Mouse (Mus musculus): Measurements from ENCODE around the gene Ccl17. TPM values are rescaled to one million over a fixed set of nuclear protein-coding genes. Genes with fewer than 3 reads are reported as not detected.
A peak's percentile ranks its signal among the peaks of the same experiment; 100 is the strongest.

Ccl17 gene
- polyA plus RNA-seq (2015; fragmentation: Nextera tagmentation; extraction: Ambion mirVana): 0.30 TPM in 1 of 2 replicates, not detected in the other

DNA sequence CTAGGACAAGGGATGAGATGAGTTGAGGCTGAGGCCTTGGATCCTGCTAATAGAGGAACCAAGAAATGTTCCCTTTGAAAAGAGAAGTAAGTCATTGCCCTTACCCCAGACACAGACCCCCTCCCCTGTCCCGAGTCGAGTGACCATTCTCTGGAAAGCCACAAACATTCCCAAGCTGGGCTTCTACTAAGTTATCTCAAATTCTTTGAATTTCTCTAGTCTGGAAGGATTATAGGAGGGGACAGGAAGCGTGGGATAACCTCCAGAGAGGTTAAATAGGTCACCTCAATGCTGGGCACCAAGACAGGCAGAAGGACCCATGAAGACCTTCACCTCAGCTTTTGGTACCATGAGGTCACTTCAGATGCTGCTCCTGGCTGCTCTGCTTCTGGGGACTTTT is at the start of gene Ccl17:
TSS of gene Ccl17 (plus strand) at position 301 of the 400 bp plus-strand sequence.
- 41% methylated on average over 3 of the region's 3 CpGs for whole genome bisulfite sequencing
- Histone ChIP-seq H3K36me3 (ENCODE audit: control insufficient read depth, insufficient read depth, low read length) (no peaks in the 10 kb centered on the region), H3K27me3 (ENCODE audit: control insufficient read depth, insufficient read depth, low read length) (no peaks in the 10 kb centered on the region), H3K9ac (ENCODE audit: low read length) (no peak within 1 kb of the TSS), H3K27ac (ENCODE audit: low read length) (no peak within 1 kb of the TSS), H3K9me3 (replicated peaks; ENCODE audit: control insufficient read depth, low read length) (no peaks in the 10 kb centered on the region), H3K4me2 (ENCODE audit: low read depth, low read length) (no peak within 1 kb of the TSS), H3K4me3 (replicated peaks; ENCODE audit: low read length) (no peak within 1 kb of the TSS), H3K4me1 (ENCODE audit: control insufficient read depth, insufficient read depth, low read length) (no peaks in the 10 kb centered on the region)
- no peak for ATAC-seq (ENCODE audit: insufficient read depth, low FRiP score)

GRCm38 (mm10) chr8:94767035-94767434 is 43.2 kb upstream of the Ccl17 start:
- Histone ChIP-seq H3K27me3 (ENCODE audit: control insufficient read depth, insufficient read depth, low read length) (peaks cover 2% of the 10 kb centered on the region; the same call in 1 of the 2 replicates), H3K4me2 (ENCODE audit: low read depth, low read length) (no peak overlapping the region), H3K4me3 (replicated peaks; ENCODE audit: low read length) (no peak overlapping the region), H3K9me3 (replicated peaks; ENCODE audit: control insufficient read depth, low read length) (no peaks in the 10 kb centered on the region), H3K4me1 (ENCODE audit: control insufficient read depth, insufficient read depth, low read length) (peaks cover 11% of the 10 kb centered on the region), H3K9ac (ENCODE audit: low read length) (no peak overlapping the region), H3K36me3 (ENCODE audit: control insufficient read depth, insufficient read depth, low read length) (no peaks in the 10 kb centered on the region), H3K27ac (ENCODE audit: low read length) (no peak overlapping the region)
- WGBS: 51% methylated on average over 9 of the region's 9 CpGs
- no peak for ATAC-seq (ENCODE audit: insufficient read depth, low FRiP score)

- Histone ChIP-seq H3K27me3 (ENCODE audit: control insufficient read depth, insufficient read depth, low read length) (peaks cover 13% of the 10 kb centered on the region), H3K4me1 (ENCODE audit: control insufficient read depth, insufficient read depth, low read length) (peaks cover 11% of the 10 kb centered on the region), H3K27ac (ENCODE audit: low read length) (peak overlapping the region; percentile 60), H3K4me2 (ENCODE audit: low read depth, low read length) (no peak overlapping the region), H3K36me3 (ENCODE audit: control insufficient read depth, insufficient read depth, low read length) (no peaks in the 10 kb centered on the region), H3K4me3 (replicated peaks; ENCODE audit: low read length) (no peak overlapping the region), H3K9ac (ENCODE audit: low read length) (no peak overlapping the region), H3K9me3 (replicated peaks; ENCODE audit: control insufficient read depth, low read length) (no peaks in the 10 kb centered on the region)
- WGBS: 21% methylated on average over 6 of the region's 6 CpGs
- ATAC-seq (ENCODE audit: insufficient read depth, low FRiP score): peak; percentile 69
Observed at GRCm38 (mm10) chr8:94770945-94771344, 39.3 kb upstream of the Ccl17 start.

- H3K4me3 ChIP-seq (replicated peaks; ENCODE audit: low read length): peak within 1 kb of the TSS; percentile 59
- H3K27me3 ChIP-seq (ENCODE audit: control insufficient read depth, insufficient read depth, low read length): peaks cover 13% of the 10 kb centered on the region
- peak within 1 kb of the TSS; percentile 81 for H3K9ac ChIP-seq (ENCODE audit: low read length)
- H3K4me1 ChIP-seq (ENCODE audit: control insufficient read depth, insufficient read depth, low read length): peaks cover 11% of the 10 kb centered on the region
- no peaks in the 10 kb centered on the region for H3K9me3 ChIP-seq (replicated peaks; ENCODE audit: control insufficient read depth, low read length)
- peak within 1 kb of the TSS; percentile 60 for H3K27ac ChIP-seq (ENCODE audit: low read length)
- ATAC-seq (ENCODE audit: insufficient read depth, low FRiP score): peak; percentile 73
- no peaks in the 10 kb centered on the region for H3K36me3 ChIP-seq (ENCODE audit: control insufficient read depth, insufficient read depth, low read length)
- H3K4me2 ChIP-seq (ENCODE audit: low read depth, low read length): peak within 1 kb of the TSS; percentile 90
- 2% methylated on average over 38 of the region's 38 CpGs for WGBS
Observed at GRCm38 (mm10) chr8:94771941-94772670, 38.1 kb upstream of the Ccl17 start, which contains the start of gene Cx3cl1. Gene Cx3cl1, plus strand, starts transcription at chr8:94772009.

GRCm38 (mm10) chr8:94773048-94773447 is 37.2 kb upstream of the Ccl17 start:
- peak overlapping the region; percentile 59 for H3K4me3 ChIP-seq (replicated peaks; ENCODE audit: low read length)

GRCm38 (mm10) chr8:94773700-94774171 is 36.5 kb upstream of the Ccl17 start:
- WGBS: 41% methylated on average over 12 of the region's 12 CpGs
- Histone ChIP-seq H3K4me2 (ENCODE audit: low read depth, low read length) (peak overlapping the region; percentile 25; the same call in 1 of the 2 replicates), H3K4me1 (ENCODE audit: control insufficient read depth, insufficient read depth, low read length) (peaks cover 21% of the 10 kb centered on the region), H3K27ac (ENCODE audit: low read length) (no peak overlapping the region), H3K36me3 (ENCODE audit: control insufficient read depth, insufficient read depth, low read length) (no peaks in the 10 kb centered on the region), H3K9ac (ENCODE audit: low read length) (no peak overlapping the region), H3K4me3 (replicated peaks; ENCODE audit: low read length) (no peak overlapping the region), H3K9me3 (replicated peaks; ENCODE audit: control insufficient read depth, low read length) (no peaks in the 10 kb centered on the region), H3K27me3 (ENCODE audit: control insufficient read depth, insufficient read depth, low read length) (peaks cover 13% of the 10 kb centered on the region)
- no peak for ATAC-seq (ENCODE audit: insufficient read depth, low FRiP score)

More at GRCm38 (mm10) chr8:94773048-94773447, 37.2 kb upstream of the Ccl17 start:
- Histone ChIP-seq H3K9ac (ENCODE audit: low read length) (no peak overlapping the region), H3K27me3 (ENCODE audit: control insufficient read depth, insufficient read depth, low read length) (peaks cover 13% of the 10 kb centered on the region), H3K27ac (ENCODE audit: low read length) (no peak overlapping the region), H3K4me1 (ENCODE audit: control insufficient read depth, insufficient read depth, low read length) (peaks cover 14% of the 10 kb centered on the region), H3K9me3 (replicated peaks; ENCODE audit: control insufficient read depth, low read length) (no peaks in the 10 kb centered on the region), H3K4me2 (ENCODE audit: low read depth, low read length) (peak overlapping the region; percentile 90), H3K36me3 (ENCODE audit: control insufficient read depth, insufficient read depth, low read length) (no peaks in the 10 kb centered on the region)
- 63% methylated on average over 6 of the region's 6 CpGs for WGBS
- ATAC-seq (ENCODE audit: insufficient read depth, low FRiP score): no peak

DNA sequence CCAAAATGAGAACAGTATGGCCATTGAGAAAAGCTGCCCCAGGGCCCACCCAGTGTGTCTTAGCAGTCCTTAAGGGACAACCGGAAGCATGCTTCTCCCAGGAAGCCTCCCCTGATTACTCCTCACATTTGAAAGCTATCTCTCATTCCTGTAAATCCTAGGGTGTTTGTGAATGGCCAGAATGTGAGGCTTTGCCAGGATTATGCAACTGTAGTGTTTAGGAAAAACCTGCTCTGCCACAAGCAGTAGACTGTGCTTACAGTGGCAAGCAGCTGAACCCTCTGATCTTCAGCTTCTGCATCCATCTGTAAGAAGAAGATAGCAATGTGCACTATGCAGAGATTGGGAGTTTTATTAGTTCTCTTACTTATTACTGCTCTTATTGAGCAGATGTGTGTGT is 35.7 kb upstream of the Ccl17 start:
- no peak overlapping the region for H3K27ac ChIP-seq (ENCODE audit: low read length)
- H3K4me2 ChIP-seq (ENCODE audit: low read depth, low read length): no peak overlapping the region
- ATAC-seq (ENCODE audit: insufficient read depth, low FRiP score): no peak
- H3K4me3 ChIP-seq (replicated peaks; ENCODE audit: low read length): no peak overlapping the region
- peaks cover 13% of the 10 kb centered on the region for H3K27me3 ChIP-seq (ENCODE audit: control insufficient read depth, insufficient read depth, low read length)
- WGBS: 78% methylated on average over 1 of the region's 1 CpGs
- H3K36me3 ChIP-seq (ENCODE audit: control insufficient read depth, insufficient read depth, low read length): no peaks in the 10 kb centered on the region
- H3K9ac ChIP-seq (ENCODE audit: low read length): no peak overlapping the region
- peaks cover 26% of the 10 kb centered on the region for H3K4me1 ChIP-seq (ENCODE audit: control insufficient read depth, insufficient read depth, low read length)
- H3K9me3 ChIP-seq (replicated peaks; ENCODE audit: control insufficient read depth, low read length): no peaks in the 10 kb centered on the region

- Histone ChIP-seq H3K9ac (ENCODE audit: low read length) (no peak overlapping the region), H3K27ac (ENCODE audit: low read length) (no peak overlapping the region), H3K9me3 (replicated peaks; ENCODE audit: control insufficient read depth, low read length) (no peaks in the 10 kb centered on the region), H3K4me3 (replicated peaks; ENCODE audit: low read length) (no peak overlapping the region), H3K4me2 (ENCODE audit: low read depth, low read length) (no peak overlapping the region), H3K4me1 (ENCODE audit: control insufficient read depth, insufficient read depth, low read length) (peaks cover 20% of the 10 kb centered on the region), H3K27me3 (ENCODE audit: control insufficient read depth, insufficient read depth, low read length) (peaks cover 13% of the 10 kb centered on the region), H3K36me3 (ENCODE audit: control insufficient read depth, insufficient read depth, low read length) (no peaks in the 10 kb centered on the region)
- 72% methylated on average over 2 of the region's 2 CpGs for WGBS
- no peak for ATAC-seq (ENCODE audit: insufficient read depth, low FRiP score)
Observed at GRCm38 (mm10) chr8:94776346-94776745, 33.9 kb upstream of the Ccl17 start.

DNA sequence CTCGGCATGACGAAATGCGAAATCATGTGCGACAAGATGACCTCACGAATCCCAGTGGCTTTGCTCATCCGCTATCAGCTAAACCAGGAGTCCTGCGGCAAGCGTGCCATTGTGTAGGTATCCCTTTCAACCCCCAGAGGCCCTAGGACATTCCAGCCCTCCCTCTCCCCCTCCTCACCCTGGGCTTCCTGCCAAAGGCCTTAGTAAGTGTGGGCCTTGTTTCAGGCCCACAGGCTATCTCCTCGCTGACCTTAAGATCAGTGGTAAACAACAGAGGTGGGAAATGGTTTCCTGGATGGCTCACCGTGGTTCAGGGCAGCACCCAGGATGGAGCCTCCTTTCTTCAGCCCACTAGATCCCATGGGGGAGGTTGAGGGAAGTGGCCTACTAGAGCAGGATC is 32.2 kb upstream of the Ccl17 start:
- Histone ChIP-seq H3K4me1 (ENCODE audit: control insufficient read depth, insufficient read depth, low read length) (peaks cover 23% of the 10 kb centered on the region), H3K27me3 (ENCODE audit: control insufficient read depth, insufficient read depth, low read length) (peaks cover 6% of the 10 kb centered on the region), H3K27ac (ENCODE audit: low read length) (peak overlapping the region; percentile 77), H3K9ac (ENCODE audit: low read length) (no peak overlapping the region), H3K36me3 (ENCODE audit: control insufficient read depth, insufficient read depth, low read length) (no peaks in the 10 kb centered on the region), H3K4me2 (ENCODE audit: low read depth, low read length) (no peak overlapping the region), H3K9me3 (replicated peaks; ENCODE audit: control insufficient read depth, low read length) (no peaks in the 10 kb centered on the region), H3K4me3 (replicated peaks; ENCODE audit: low read length) (no peak overlapping the region)
- 61% methylated on average over 10 of the region's 10 CpGs for WGBS
- ATAC-seq (ENCODE audit: insufficient read depth, low FRiP score): no peak
